8 mouse cellular contexts compared by ENCODE assay signal in genomic region chr11:88524790-88525575, GRCm38 (mm10).
DNase-seq lines count a peak whose midpoint lies in the region; ATAC-seq and TF ChIP-seq lines count a peak whose summit lies in the region.

No protein-coding gene starts in this region.

- TF ChIP-seq POLR2A in lung, adult 2 months (IDR thresholded peaks at IDR 0.05; ENCODE audit: borderline replicate concordance, extremely low read depth, low read depth, low read length), result no peak

- TF ChIP-seq CTCF in lung, adult 2 months (IDR thresholded peaks at IDR 0.05; ENCODE audit: insufficient read depth, low read length), result no peak

- no peaks in the 10 kb centered on the region for H3K36me3 ChIP-seq in forebrain, embryonic 15.5 days
- H3K36me3 ChIP-seq in hindbrain, embryonic 11.5 days (ENCODE audit: control insufficient read depth, insufficient read depth, low read length), result no peaks in the 10 kb centered on the region
- H3K36me3 ChIP-seq in liver, embryonic 13.5 days, result no peaks in the 10 kb centered on the region

- H3K9ac ChIP-seq in forebrain, embryonic 15.5 days (replicated peaks), result no peak overlapping the region
- H3K9ac ChIP-seq in hindbrain, embryonic 11.5 days (ENCODE audit: low read depth, low read length), result no peak overlapping the region
- H3K9ac ChIP-seq in liver, embryonic 13.5 days, result no peak overlapping the region

- no peak overlapping the region for H3K4me3 ChIP-seq in lung, adult 2 months (replicated peaks; ENCODE audit: extremely low read depth, low read depth, low read length)
- no peak overlapping the region for H3K4me3 ChIP-seq in forebrain, embryonic 15.5 days
- H3K4me3 ChIP-seq in hindbrain, embryonic 11.5 days (ENCODE audit: low read depth, low read length), result no peak overlapping the region
- no peak overlapping the region for H3K4me3 ChIP-seq in liver, embryonic 13.5 days (replicated peaks)

- WGBS in lung, adult 2 months, result 25% methylated on average over 10 of the region's 10 CpGs
- WGBS in forebrain, embryonic 15.5 days, result 16% methylated on average over 10 of the region's 10 CpGs
- 31% methylated on average over 10 of the region's 10 CpGs for WGBS in hindbrain, embryonic 11.5 days
- 33% methylated on average over 10 of the region's 10 CpGs for WGBS in liver, embryonic 13.5 days (ENCODE audit: insufficient replicate concordance)

- peak; percentile 45 to 66 for DNase-seq in lung, adult 18-20 months
- DNase-seq in lung, adult 2 months, result no peak
- no peak for DNase-seq in hindbrain, embryonic 11.5 days (ENCODE audit: low spot score)
- DNase-seq in liver, embryonic 13.5 days, result no peak
- DNase-seq in retina, postnatal 1 day, result peak; percentile 74
- DNase-seq in cerebellum, adult 11-12 months, result no peak
- no peak for DNase-seq in left cerebral cortex, adult 18-20 months (ENCODE audit: low spot score in 2 of 2)

- no peaks in the 10 kb centered on the region for H3K27me3 ChIP-seq in forebrain, embryonic 15.5 days
- H3K27me3 ChIP-seq in hindbrain, embryonic 11.5 days (ENCODE audit: control insufficient read depth, insufficient read depth, low read length), result no peaks in the 10 kb centered on the region
- no peaks in the 10 kb centered on the region for H3K27me3 ChIP-seq in liver, embryonic 13.5 days

- H3K4me1 ChIP-seq in lung, adult 2 months (ENCODE audit: control insufficient read depth, insufficient read depth, low read length), result peaks cover 42% of the 10 kb centered on the region
- peaks cover 85% of the 10 kb centered on the region for H3K4me1 ChIP-seq in forebrain, embryonic 15.5 days
- H3K4me1 ChIP-seq in hindbrain, embryonic 11.5 days (replicated peaks; ENCODE audit: control insufficient read depth, insufficient read depth, low read length), result peaks cover 41% of the 10 kb centered on the region
- peaks cover 63% of the 10 kb centered on the region for H3K4me1 ChIP-seq in liver, embryonic 13.5 days (replicated peaks)

- H3K9me3 ChIP-seq in forebrain, embryonic 15.5 days, result no peaks in the 10 kb centered on the region
- H3K9me3 ChIP-seq in hindbrain, embryonic 11.5 days (ENCODE audit: control insufficient read depth, low read length), result no peaks in the 10 kb centered on the region
- no peaks in the 10 kb centered on the region for H3K9me3 ChIP-seq in liver, embryonic 13.5 days (replicated peaks)

- ATAC-seq in forebrain, embryonic 15.5 days (replicated peaks), result peak; percentile 57
- ATAC-seq in hindbrain, embryonic 11.5 days (ENCODE audit: low FRiP score), result peak; percentile 25; the same call in 1 of the 2 replicates
- 0 out of 2 replicates have a peak, but pooled peaks have one; percentile 28 for ATAC-seq in liver, embryonic 13.5 days (ENCODE audit: low read depth)

- H3K27ac ChIP-seq in forebrain, embryonic 15.5 days (replicated peaks), result peak overlapping the region; percentile 81
- H3K27ac ChIP-seq in hindbrain, embryonic 11.5 days (ENCODE audit: low read depth, low read length), result peak overlapping the region; percentile 77
- no peak overlapping the region for H3K27ac ChIP-seq in liver, embryonic 13.5 days

- no peak overlapping the region for H3K4me2 ChIP-seq in forebrain, embryonic 15.5 days (replicated peaks)
- no peak overlapping the region for H3K4me2 ChIP-seq in hindbrain, embryonic 11.5 days (replicated peaks; ENCODE audit: low read depth, low read length)
- H3K4me2 ChIP-seq in liver, embryonic 13.5 days, result no peak overlapping the region

Comparison
In these comparisons a context has a peak if more than half of its experiments do, and no peak if none do; other contexts are left out.
1. DNase-seq: peak in lung, adult 18-20 months (2 of 2) and retina, postnatal 1 day (single experiment); none in lung, adult 2 months (single experiment), hindbrain, embryonic 11.5 days (single experiment), liver, embryonic 13.5 days (single experiment), cerebellum, adult 11-12 months (single experiment) and left cerebral cortex, adult 18-20 months (0 of 2).
2. Peak in every context shown above with its lines, with median percentiles within 50 percentile points of each other: ATAC-seq.